Mouse (Mus musculus): ENCODE data around the gene Sin3a.

DNA sequence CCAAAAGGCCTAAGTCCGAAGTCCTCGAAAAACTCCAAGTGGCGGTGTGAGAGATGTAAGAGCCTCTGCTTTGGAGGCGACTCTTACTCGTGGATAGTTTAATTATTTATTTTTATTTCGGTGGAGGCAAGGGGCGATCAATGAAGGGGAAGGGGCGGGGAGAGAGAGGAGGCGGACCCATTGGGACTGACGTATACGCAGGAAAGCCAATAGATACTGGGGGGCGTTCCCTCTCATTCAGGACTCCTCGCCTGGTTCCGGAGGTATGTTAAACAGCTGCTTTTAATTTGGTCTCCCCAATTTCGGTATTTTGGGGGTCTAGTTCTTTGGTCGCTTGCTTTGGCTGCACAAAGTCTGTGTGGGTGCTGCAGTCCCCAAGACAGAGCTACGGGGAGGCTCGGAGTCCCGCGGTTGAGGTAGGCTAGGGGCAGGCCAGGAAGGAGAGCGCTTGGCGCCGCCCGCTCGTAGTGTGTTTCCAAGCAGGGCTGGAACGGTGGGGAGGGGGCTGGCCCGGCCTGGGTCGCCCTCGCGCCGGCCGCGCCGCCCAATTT is at the start of gene Sin3a:
- TF ChIP-seq CTCF (IDR thresholded peaks at IDR 0.05; ENCODE audit: low read depth): no peak
- no peak for TF ChIP-seq EP300 (optimal IDR thresholded peaks at IDR 0.05)

Measured in stomach, postnatal 0 days (tissue).